ENCODE assay signal across 8 mouse cellular contexts in genomic region chr4:133754238-133754637, GRCm38 (mm10). TPM values are rescaled to one million over a fixed set of nuclear protein-coding genes. Genes with fewer than 3 reads are reported as not detected.
A peak's percentile ranks its signal among the peaks of the same experiment; 100 is the strongest.
DNase-seq lines count a peak whose midpoint lies in the region; ATAC-seq and TF ChIP-seq lines count a peak whose summit lies in the region.

No protein-coding gene starts in this region.

- H3K27ac ChIP-seq in embryonic facial prominence, embryonic 12.5 days: peak overlapping the region; percentile 100
- peak overlapping the region; percentile 100 for H3K27ac ChIP-seq in limb, embryonic 10.5 days
- peak overlapping the region; percentile 100 for H3K27ac ChIP-seq in midbrain, embryonic 13.5 days
- peak overlapping the region; percentile 72 for H3K27ac ChIP-seq in small intestine, adult 2 months (ENCODE audit: insufficient read depth, low read depth, low read length)

- peak; percentile 45; the same call in 1 of the 2 replicates for TF ChIP-seq POLR2A in small intestine, adult 2 months (IDR thresholded peaks at IDR 0.05; ENCODE audit: low read depth, low read length)

- peak; percentile 90 for DNase-seq in 3T3-L1 (ENCODE audit: low read depth, low spot score)
- peak; percentile 97 to 98 for DNase-seq in adrenal gland, postnatal 36 days
- DNase-seq in heart, adult 18-20 months: peak; percentile 99
- DNase-seq in kidney, adult 18-20 months: peak; percentile 99
- peak; percentile 99 for DNase-seq in limb, embryonic 10.5 days (ENCODE audit: low spot score)

- H3K27me3 ChIP-seq in embryonic facial prominence, embryonic 12.5 days: no peaks in the 10 kb centered on the region
- no peaks in the 10 kb centered on the region for H3K27me3 ChIP-seq in limb, embryonic 10.5 days (ENCODE audit: low read depth, poor library complexity, severe bottlenecking)
- no peaks in the 10 kb centered on the region for H3K27me3 ChIP-seq in midbrain, embryonic 13.5 days
- no peaks in the 10 kb centered on the region; the same call in 1 of the 2 replicates for H3K27me3 ChIP-seq in small intestine, adult 2 months (ENCODE audit: control insufficient read depth, insufficient read depth, low read length)

- peaks cover 5% of the 10 kb centered on the region; the same call in 1 of the 2 replicates for H3K36me3 ChIP-seq in embryonic facial prominence, embryonic 12.5 days
- peaks cover 19% of the 10 kb centered on the region for H3K36me3 ChIP-seq in limb, embryonic 10.5 days
- H3K36me3 ChIP-seq in midbrain, embryonic 13.5 days: peaks cover 4% of the 10 kb centered on the region; the same call in 1 of the 2 replicates
- 0 out of 2 replicates have a peak, but pooled peaks cover under 1% of the 10 kb centered on the region for H3K36me3 ChIP-seq in small intestine, adult 2 months (ENCODE audit: control insufficient read depth, insufficient read depth, low read length)

- WGBS in embryonic facial prominence, embryonic 12.5 days: under 1% methylated on average over 43 of the region's 50 CpGs
- 0% methylated on average over 34 of the region's 50 CpGs for WGBS in limb, embryonic 10.5 days
- 1% methylated on average over 26 of the region's 50 CpGs for WGBS in midbrain, embryonic 13.5 days
- WGBS in small intestine, adult 2 months: 0% methylated on average over 28 of the region's 50 CpGs

- peak overlapping the region; percentile 86 for H3K4me2 ChIP-seq in embryonic facial prominence, embryonic 12.5 days (replicated peaks)
- peak overlapping the region; percentile 97 for H3K4me2 ChIP-seq in midbrain, embryonic 13.5 days (replicated peaks)

- no peak for TF ChIP-seq CTCF in small intestine, adult 2 months (IDR thresholded peaks at IDR 0.05; ENCODE audit: extremely low read depth, insufficient read length, insufficient replicate concordance, low read depth, low read length)

- ATAC-seq in embryonic facial prominence, embryonic 12.5 days (ENCODE audit: insufficient number of reproducible peaks, insufficient read depth, low FRiP score, low TSS enrichment): peak; percentile 81
- peak; percentile 86 for ATAC-seq in midbrain, embryonic 13.5 days

- H3K4me3 ChIP-seq in embryonic facial prominence, embryonic 12.5 days: peak overlapping the region; percentile 100
- H3K4me3 ChIP-seq in limb, embryonic 10.5 days: peak overlapping the region; percentile 100
- peak overlapping the region; percentile 99 for H3K4me3 ChIP-seq in midbrain, embryonic 13.5 days (replicated peaks)
- peak overlapping the region; percentile 99 for H3K4me3 ChIP-seq in small intestine, adult 2 months (ENCODE audit: low read depth, low read length)

- peak overlapping the region; percentile 100 for H3K9ac ChIP-seq in embryonic facial prominence, embryonic 12.5 days
- H3K9ac ChIP-seq in midbrain, embryonic 13.5 days (replicated peaks): peak overlapping the region; percentile 100

- H3K4me1 ChIP-seq in embryonic facial prominence, embryonic 12.5 days: peaks cover 30% of the 10 kb centered on the region
- H3K4me1 ChIP-seq in limb, embryonic 10.5 days: peaks cover 51% of the 10 kb centered on the region
- H3K4me1 ChIP-seq in midbrain, embryonic 13.5 days (replicated peaks): peaks cover 38% of the 10 kb centered on the region
- peaks cover 19% of the 10 kb centered on the region for H3K4me1 ChIP-seq in small intestine, adult 2 months (ENCODE audit: control insufficient read depth, insufficient read depth, insufficient read length, low read length)

- H3K9me3 ChIP-seq in embryonic facial prominence, embryonic 12.5 days: no peaks in the 10 kb centered on the region
- H3K9me3 ChIP-seq in limb, embryonic 10.5 days (replicated peaks): no peaks in the 10 kb centered on the region
- 0 out of 2 replicates have a peak, but pooled peaks cover 2% of the 10 kb centered on the region for H3K9me3 ChIP-seq in midbrain, embryonic 13.5 days

RNA-seq across cellular contexts. Expression of gene Arid1a, which starts 2.3 kb away (rescaled TPM):
- total RNA-seq in adrenal gland, postnatal 36 days (2021): 10 to 100 TPM; 51.8 to 54.7 TPM
- 37.5 and 40.1 TPM in 2 replicates for polyA plus RNA-seq in embryonic facial prominence, embryonic 12.5 days (2016; fragmentation: Nextera tagmentation; extraction: Ambion mirVana)
- total RNA-seq in heart, adult 18-20 months (2021): 10 to 100 TPM; 31.3 to 34.9 TPM
- polyA plus RNA-seq in limb, embryonic 10.5 days (2016; fragmentation: Nextera tagmentation; extraction: Ambion mirVana): 42.1 and 46.6 TPM in 2 replicates
- 43.6 and 47.1 TPM in 2 replicates for polyA plus RNA-seq in midbrain, embryonic 13.5 days (2015; fragmentation: Nextera tagmentation; extraction: Ambion mirVana)
- polyA plus RNA-seq in small intestine, adult 2 months (2012; rRNA removed): 42.1 and 74.9 TPM in 2 replicates

Comparison
In these comparisons a context has a peak if more than half of its experiments do, and no peak if none do; other contexts are left out.
1. Peak in every context shown above with its lines: DNase-seq, ATAC-seq, H3K4me3 ChIP-seq and H3K27ac ChIP-seq.